Mouse (Mus musculus) heart, embryonic 13.5 days (tissue): ENCODE data around the gene Atf6. TPM values are rescaled to one million over a fixed set of nuclear protein-coding genes. Genes with fewer than 3 reads are reported as not detected.
A peak's percentile ranks its signal among the peaks of the same experiment; 100 is the strongest.

Experiments used
- ATAC-seq: fragments of 200-750 bp; cut with Nextera tagmentation; 2 replicates; pipeline ENCODE4 v1.8.0; 2017; ENCODE audit warnings: moderate TSS enrichment; ENCODE audit not compliant: insufficient number of reproducible peaks, low FRiP score, low TSS enrichment; ENCODE audit errors: extremely low read depth
- H3K27ac ChIP-seq: fragments of 300-500 bp; sonication (generic); replicated peaks from 2 replicates; pipeline ENCODE4 v1.5.1; 2015; ENCODE audit warnings: moderate library complexity, mild to moderate bottlenecking, inconsistent platforms
- H3K27me3 ChIP-seq: fragments of 300-500 bp; sonication (generic); replicated peaks from 2 replicates; pipeline ENCODE4 v1.6.1; 2015; ENCODE audit warnings: mild to moderate bottlenecking, inconsistent platforms
- H3K36me3 ChIP-seq: fragments of 300-500 bp; sonication (generic); 2 replicates; pipeline ENCODE4 v1.6.1; 2015; ENCODE audit warnings: mild to moderate bottlenecking, inconsistent platforms
- H3K4me1 ChIP-seq: fragments of 300-500 bp; sonication (generic); 2 replicates; pipeline ENCODE4 v1.6.1; 2015; ENCODE audit warnings: inconsistent platforms
- H3K4me2 ChIP-seq: fragments of 300-500 bp; sonication (generic); 2 replicates; pipeline ENCODE4 v1.6.1; 2015; ENCODE audit warnings: inconsistent platforms, mild to moderate bottlenecking, moderate library complexity
- H3K4me3 ChIP-seq: fragments of 300-500 bp; sonication (generic); 2 replicates; pipeline ENCODE4 v1.5.1; 2015; ENCODE audit warnings: moderate library complexity, mild to moderate bottlenecking, inconsistent platforms
- H3K9ac ChIP-seq: fragments of 300-500 bp; sonication (generic); 2 replicates; pipeline ENCODE4 v1.6.1; 2015; ENCODE audit warnings: inconsistent platforms, mild to moderate bottlenecking, moderate library complexity
- H3K9me3 ChIP-seq: fragments of 300-500 bp; sonication (generic); 2 replicates; pipeline ENCODE4 v1.6.1; 2016; ENCODE audit warnings: inconsistent platforms
- WGBS: fragments of 180-500 bp; shearing (Covaris S2); methylation state at CpG from one replicate; pipeline ENCODE4 v1.1.7; 2015; ENCODE audit warnings: mixed read lengths; 5-methylcytosine and 5-hydroxymethylcytosine counted together
- polyA plus RNA-seq: library from polyadenylated mRNA; unstranded; fragments of >200 nt; fragmentation: Nextera tagmentation; extraction: Ambion mirVana; gene quantifications from 2 replicates; pipeline ENCODE4 v1.2.1, GENCODE M21; 2015

The Atf6 gene
- polyA plus RNA-seq, 1 experiment from 2014 or later = 10.1 TPM

DNA sequence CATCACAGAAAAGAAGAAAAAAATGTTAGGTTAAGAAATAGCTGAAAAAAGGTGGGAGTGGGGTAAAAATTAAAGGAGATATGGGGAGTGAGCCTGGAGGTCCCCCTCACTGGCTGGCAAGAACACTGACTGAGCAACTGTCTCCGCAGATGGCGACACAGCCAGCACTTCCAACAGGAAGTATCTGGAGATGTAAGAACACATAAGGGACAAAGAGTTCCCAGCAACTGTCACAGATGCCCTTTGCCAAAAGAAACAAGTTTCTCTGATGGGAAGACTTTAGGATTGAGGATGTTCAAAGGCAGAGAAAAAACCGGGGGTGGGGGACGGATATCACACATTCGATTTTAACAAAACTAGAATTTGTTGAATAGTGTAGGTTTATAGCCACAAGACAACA lies 146.0 kb downstream of the Atf6 start:
- no peak overlapping the region for H3K4me3 ChIP-seq
- H3K4me1 ChIP-seq = peaks cover 14% of the 10 kb centered on the region; the same call in 1 of the 2 replicates
- H3K4me2 ChIP-seq = no peak overlapping the region
- 64% methylated on average over 5 of the region's 5 CpGs for WGBS
- H3K9me3 ChIP-seq = no peaks in the 10 kb centered on the region
- no peak overlapping the region for H3K9ac ChIP-seq
- no peak for ATAC-seq
- no peaks in the 10 kb centered on the region for H3K27me3 ChIP-seq
- no peaks in the 10 kb centered on the region for H3K36me3 ChIP-seq
- no peak overlapping the region for H3K27ac ChIP-seq

DNA sequence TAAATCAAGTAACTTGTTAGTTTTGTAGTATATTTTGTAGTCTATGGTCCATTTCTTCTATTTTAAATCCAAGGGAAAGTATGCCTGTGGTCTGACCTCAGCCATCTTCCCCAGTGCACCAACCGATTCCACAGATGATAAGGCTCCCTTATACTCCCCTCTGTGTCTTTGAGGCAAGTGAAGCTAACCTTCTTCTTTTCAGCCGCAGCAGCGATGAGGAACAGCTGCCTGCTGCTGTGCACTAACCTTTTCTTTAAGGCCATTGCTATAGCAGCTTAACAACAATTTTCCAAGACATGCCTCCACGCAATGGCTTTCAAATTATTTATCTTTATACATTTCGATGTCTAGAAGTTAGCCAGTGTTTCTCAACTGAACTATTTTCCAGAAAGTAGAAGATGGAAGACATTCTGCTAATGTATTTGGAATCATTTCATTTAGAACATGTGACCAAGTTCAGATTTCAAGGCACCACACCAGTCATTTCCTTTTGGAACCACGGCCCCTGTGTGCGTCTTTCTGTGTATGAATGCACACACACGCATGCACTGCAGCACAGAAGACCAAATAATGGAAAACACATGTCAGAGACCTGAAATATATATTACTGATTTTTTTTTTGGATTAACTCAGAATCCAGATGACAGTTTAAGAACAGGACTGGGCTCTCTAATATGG lies 149.3 kb downstream of the Atf6 start:
- H3K36me3 ChIP-seq = no peaks in the 10 kb centered on the region
- H3K9me3 ChIP-seq = no peaks in the 10 kb centered on the region
- no peak overlapping the region for H3K4me2 ChIP-seq
- no peak for ATAC-seq
- no peak overlapping the region for H3K27ac ChIP-seq
- H3K4me3 ChIP-seq = no peak overlapping the region
- H3K4me1 ChIP-seq = peaks cover 12% of the 10 kb centered on the region; the same call in 1 of the 2 replicates
- no peak overlapping the region for H3K9ac ChIP-seq
- WGBS = 83% methylated on average over 8 of the region's 8 CpGs
- H3K27me3 ChIP-seq = no peaks in the 10 kb centered on the region

DNA sequence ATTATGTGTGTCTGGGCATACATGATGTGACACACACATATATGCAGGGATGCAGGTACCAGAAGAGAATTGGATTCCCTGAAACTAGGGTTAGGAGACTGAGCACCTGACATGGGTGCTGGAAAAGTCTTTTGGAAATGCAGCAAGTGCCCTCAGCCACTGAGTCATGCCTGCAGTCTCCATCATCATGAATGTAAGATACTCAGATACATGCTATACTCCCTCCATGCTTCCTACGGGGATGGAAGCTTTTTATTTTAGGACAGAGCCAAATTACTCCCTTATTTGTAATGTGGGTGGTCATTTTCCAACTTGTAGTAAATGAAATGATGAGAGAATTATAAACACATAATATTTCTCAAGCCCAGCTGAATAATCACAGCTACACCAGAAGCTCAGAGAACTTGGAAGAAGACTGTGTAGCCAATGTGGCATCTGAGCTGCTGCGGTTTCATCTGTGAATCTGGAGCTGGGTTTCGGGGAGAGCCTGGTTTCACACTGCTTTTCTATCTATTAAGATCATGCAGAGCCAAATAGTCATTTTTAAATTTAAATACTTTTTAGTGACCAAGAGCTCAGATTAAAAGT lies 150.2 kb downstream of the Atf6 start:
- peaks cover 12% of the 10 kb centered on the region; the same call in 1 of the 2 replicates for H3K4me1 ChIP-seq
- no peaks in the 10 kb centered on the region for H3K9me3 ChIP-seq
- no peak overlapping the region for H3K4me2 ChIP-seq
- WGBS = 86% methylated on average over 3 of the region's 3 CpGs
- no peak overlapping the region for H3K9ac ChIP-seq
- no peak for ATAC-seq
- H3K27me3 ChIP-seq = no peaks in the 10 kb centered on the region
- H3K4me3 ChIP-seq = no peak overlapping the region
- H3K27ac ChIP-seq = no peak overlapping the region
- no peaks in the 10 kb centered on the region for H3K36me3 ChIP-seq

DNA sequence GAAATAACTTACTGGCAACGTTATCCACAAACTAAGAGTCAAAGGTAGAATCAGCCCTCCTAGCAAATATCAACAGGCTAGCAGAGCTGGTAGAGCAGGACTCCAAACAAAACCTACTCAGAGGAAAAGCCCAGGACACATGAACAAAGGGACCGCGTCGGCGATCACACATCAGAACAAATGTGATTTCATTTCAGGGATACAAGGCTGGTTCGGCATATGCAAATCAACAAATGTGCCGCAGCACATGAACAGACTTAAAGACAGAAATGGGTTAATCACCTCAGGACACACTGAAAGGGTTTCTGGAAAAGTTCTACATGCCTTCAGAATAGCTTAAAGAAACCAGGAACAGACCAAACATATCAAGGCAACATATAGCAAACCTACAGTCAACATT lies 155.8 kb downstream of the Atf6 start:
- peaks cover 16% of the 10 kb centered on the region for H3K36me3 ChIP-seq
- no peaks in the 10 kb centered on the region for H3K27me3 ChIP-seq
- no peak overlapping the region for H3K27ac ChIP-seq
- H3K4me3 ChIP-seq = no peak overlapping the region
- H3K9me3 ChIP-seq = no peaks in the 10 kb centered on the region
- H3K9ac ChIP-seq = no peak overlapping the region
- no peak overlapping the region for H3K4me2 ChIP-seq
- WGBS = 94% methylated on average over 7 of the region's 7 CpGs
- peaks cover 20% of the 10 kb centered on the region for H3K4me1 ChIP-seq
- ATAC-seq = no peak

DNA sequence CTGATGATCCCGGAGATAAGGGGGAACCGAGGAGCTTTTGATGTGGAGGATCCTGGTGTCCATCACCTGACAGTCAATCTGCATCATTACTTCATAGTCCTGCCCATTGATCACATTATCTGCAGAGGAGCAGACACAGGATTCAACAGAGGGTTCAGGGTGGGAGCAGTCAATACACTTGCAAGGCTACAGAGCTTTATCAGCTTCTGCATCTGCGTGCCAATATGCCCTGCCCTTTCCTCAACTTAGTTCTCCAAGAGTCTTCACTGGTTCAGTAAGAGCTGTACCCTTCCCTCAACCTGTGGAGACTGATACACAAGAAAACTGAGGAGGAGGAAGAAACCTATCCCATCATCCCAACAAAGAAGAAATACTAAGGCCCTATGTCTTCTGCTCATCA lies 157.6 kb downstream of the Atf6 start:
- peaks cover 23% of the 10 kb centered on the region for H3K4me1 ChIP-seq
- H3K27me3 ChIP-seq = no peaks in the 10 kb centered on the region
- H3K4me2 ChIP-seq = no peak overlapping the region
- WGBS = 77% methylated on average over 3 of the region's 3 CpGs
- no peak overlapping the region for H3K4me3 ChIP-seq
- H3K9me3 ChIP-seq = no peaks in the 10 kb centered on the region
- ATAC-seq = no peak
- H3K9ac ChIP-seq = no peak overlapping the region
- no peak overlapping the region for H3K27ac ChIP-seq
- peaks cover 16% of the 10 kb centered on the region for H3K36me3 ChIP-seq

DNA sequence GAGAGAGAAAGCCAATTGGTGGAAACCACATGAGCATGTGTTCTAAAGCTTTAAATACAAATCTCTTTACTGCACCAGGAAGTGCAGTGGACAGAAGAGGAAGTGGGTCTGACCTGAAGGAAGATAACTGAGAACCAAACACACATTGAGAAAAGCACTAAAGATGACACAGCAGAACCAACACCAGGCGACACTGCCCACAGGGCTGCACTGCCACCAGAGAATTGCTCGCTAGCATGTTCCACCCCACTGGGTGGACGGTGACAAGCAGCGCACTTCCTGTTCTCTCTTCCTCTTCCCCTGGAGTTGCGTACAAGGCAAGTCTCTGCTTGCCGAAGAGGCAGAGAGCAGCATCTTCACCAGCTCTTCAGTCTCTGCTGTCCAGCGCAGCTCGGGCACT lies 158.1 kb downstream of the Atf6 start:
- H3K36me3 ChIP-seq = peaks cover 16% of the 10 kb centered on the region
- peaks cover 26% of the 10 kb centered on the region for H3K4me1 ChIP-seq
- no peaks in the 10 kb centered on the region for H3K27me3 ChIP-seq
- ATAC-seq = no peak
- no peak overlapping the region for H3K27ac ChIP-seq
- 85% methylated on average over 8 of the region's 8 CpGs for WGBS
- H3K9me3 ChIP-seq = no peaks in the 10 kb centered on the region
- no peak overlapping the region for H3K4me3 ChIP-seq
- H3K4me2 ChIP-seq = no peak overlapping the region
- H3K9ac ChIP-seq = no peak overlapping the region

DNA sequence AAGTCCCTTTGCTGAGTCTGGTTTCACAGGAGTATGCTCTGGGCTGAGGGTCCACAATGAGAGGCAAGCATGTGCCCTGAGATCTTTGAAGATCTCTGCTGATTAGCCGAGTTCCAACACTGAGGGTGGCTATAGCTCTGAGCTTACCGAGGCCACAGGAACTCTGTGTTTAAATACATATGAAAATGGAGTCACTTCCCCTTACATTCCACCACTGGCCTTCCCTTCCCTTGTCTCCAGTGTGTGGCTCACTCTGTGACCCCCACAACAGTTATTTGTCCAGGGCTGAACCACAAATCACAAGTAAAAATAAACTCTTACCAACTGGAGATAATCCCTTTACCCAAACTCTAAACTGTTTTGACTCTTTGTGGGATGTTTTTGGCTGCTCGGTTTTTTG lies 158.5 kb downstream of the Atf6 start:
- Histone ChIP-seq H3K4me2 (no peak overlapping the region), H3K36me3 (peaks cover 16% of the 10 kb centered on the region), H3K4me1 (peaks cover 26% of the 10 kb centered on the region), H3K27me3 (no peaks in the 10 kb centered on the region), H3K27ac (peak overlapping the region; percentile 21; the same call in 1 of the 2 replicates), H3K9me3 (no peaks in the 10 kb centered on the region), H3K4me3 (no peak overlapping the region), H3K9ac (no peak overlapping the region)
- WGBS = 74% methylated on average over 3 of the region's 3 CpGs
- no peak for ATAC-seq

DNA sequence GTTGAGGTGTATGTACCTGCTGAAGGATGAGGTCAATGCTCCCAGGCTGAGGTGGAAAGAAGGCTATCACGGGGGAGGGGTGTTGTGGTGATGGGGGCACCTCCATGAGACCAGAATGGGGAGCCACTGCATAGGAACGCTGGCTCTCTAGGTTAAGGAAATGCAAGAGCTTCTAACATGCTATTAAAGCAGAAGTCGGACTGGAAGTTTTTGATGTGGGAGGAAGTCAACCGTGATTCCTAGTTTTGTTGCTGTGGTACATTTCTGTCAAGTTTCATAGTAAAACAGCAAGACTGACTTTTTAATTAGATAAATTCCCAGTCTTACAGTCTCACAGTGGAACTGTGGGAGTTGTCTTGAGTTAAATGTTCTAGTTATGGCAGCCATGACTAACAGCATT lies 161.5 kb downstream of the Atf6 start:
- no peak overlapping the region for H3K9ac ChIP-seq
- no peak for ATAC-seq
- H3K4me1 ChIP-seq = peaks cover 30% of the 10 kb centered on the region
- no peak overlapping the region for H3K27ac ChIP-seq
- no peak overlapping the region for H3K4me3 ChIP-seq
- H3K36me3 ChIP-seq = peaks cover 16% of the 10 kb centered on the region
- WGBS = 84% methylated on average over 4 of the region's 4 CpGs
- H3K27me3 ChIP-seq = no peaks in the 10 kb centered on the region
- no peak overlapping the region for H3K4me2 ChIP-seq
- no peaks in the 10 kb centered on the region for H3K9me3 ChIP-seq

DNA sequence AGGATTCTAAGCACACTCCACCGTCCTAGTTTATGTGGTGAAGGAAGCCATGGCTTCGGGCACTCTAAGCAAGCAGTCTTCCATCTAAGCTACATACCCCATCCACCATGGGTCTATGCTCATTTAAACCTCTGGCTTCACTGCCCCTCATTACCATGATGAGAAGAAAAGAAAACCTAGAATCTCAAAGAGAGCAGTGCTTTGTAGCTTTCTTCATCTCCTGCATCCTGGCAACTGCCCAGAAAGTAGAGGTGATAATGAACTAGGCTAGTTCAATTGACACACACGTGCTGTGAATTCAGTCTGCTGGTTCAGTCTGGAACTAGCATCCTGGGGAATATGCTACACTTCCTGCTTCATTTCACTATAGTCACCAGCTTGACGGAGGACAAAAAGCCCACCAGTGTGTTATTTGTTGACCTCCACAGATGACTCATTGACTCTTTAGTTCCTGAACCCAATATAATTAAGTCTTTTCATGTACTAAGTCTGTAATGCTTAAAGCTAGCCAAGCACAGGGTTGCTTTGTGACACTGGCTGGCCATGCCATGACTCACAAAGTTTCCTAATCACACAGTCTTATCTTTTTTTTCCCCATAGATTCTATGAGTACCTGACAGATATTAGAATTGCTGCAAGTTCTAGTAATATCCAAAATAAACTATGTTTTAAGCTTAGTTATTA lies 162.5 kb downstream of the Atf6 start:
- Histone ChIP-seq H3K27me3 (no peaks in the 10 kb centered on the region), H3K9me3 (no peaks in the 10 kb centered on the region), H3K9ac (no peak overlapping the region), H3K4me3 (no peak overlapping the region), H3K27ac (no peak overlapping the region), H3K4me2 (no peak overlapping the region), H3K4me1 (peaks cover 32% of the 10 kb centered on the region), H3K36me3 (peaks cover 16% of the 10 kb centered on the region)
- 61% methylated on average over 4 of the region's 4 CpGs for WGBS
- ATAC-seq = no peak

DNA sequence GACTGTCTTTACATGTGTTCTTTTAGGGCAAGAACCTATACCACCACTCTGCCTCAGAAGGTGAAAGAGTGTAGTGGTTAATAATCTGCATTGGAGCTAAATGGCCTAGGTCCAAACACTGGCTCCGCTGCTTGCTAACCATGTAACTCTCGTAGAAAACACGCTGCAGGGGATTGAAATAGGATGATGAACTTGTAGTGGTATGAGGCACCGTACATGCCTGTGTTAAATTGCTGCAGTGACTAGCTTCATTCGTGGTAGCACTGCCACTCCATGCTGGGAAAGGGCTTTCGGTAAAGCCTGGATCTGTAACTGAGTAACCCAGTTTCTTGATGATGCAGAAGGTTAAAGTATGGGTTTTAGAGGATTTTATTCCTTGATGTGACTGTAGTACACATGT lies 163.5 kb downstream of the Atf6 start:
- Histone ChIP-seq H3K4me2 (no peak overlapping the region), H3K9me3 (no peaks in the 10 kb centered on the region), H3K36me3 (peaks cover 10% of the 10 kb centered on the region; the same call in 1 of the 2 replicates), H3K4me3 (no peak overlapping the region), H3K4me1 (peaks cover 34% of the 10 kb centered on the region), H3K27me3 (no peaks in the 10 kb centered on the region), H3K9ac (no peak overlapping the region), H3K27ac (no peak overlapping the region)
- WGBS = 83% methylated on average over 6 of the region's 6 CpGs
- ATAC-seq = no peak

DNA sequence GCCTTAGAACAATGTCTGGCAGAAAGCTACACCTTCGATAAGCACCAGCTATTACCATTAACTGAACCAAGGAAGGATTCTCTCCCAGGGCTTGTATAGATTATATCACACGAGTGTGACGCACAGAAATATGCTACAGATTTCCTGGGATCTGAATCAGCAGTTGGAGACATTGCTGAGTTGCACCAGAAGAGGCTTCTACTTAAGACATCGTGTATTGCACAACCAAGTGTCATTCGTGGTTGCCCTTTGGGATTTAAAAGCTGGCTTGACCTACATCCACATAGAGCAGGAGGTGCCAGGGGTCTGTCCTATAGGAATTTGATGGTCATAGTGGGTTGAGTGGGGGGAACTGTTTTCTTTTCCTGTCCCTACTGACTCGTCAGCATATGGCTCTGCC lies 164.6 kb downstream of the Atf6 start:
- whole genome bisulfite sequencing = 78% methylated on average over 6 of the region's 6 CpGs
- H3K27ac ChIP-seq = no peak overlapping the region
- no peak overlapping the region for H3K4me3 ChIP-seq
- no peak for ATAC-seq
- peaks cover 26% of the 10 kb centered on the region for H3K4me1 ChIP-seq
- H3K36me3 ChIP-seq = 0 out of 2 replicates have a peak, but pooled peaks cover 3% of the 10 kb centered on the region
- no peaks in the 10 kb centered on the region for H3K9me3 ChIP-seq
- no peak overlapping the region for H3K4me2 ChIP-seq
- H3K9ac ChIP-seq = no peak overlapping the region
- no peaks in the 10 kb centered on the region for H3K27me3 ChIP-seq
